Mouse (Mus musculus) mouse embryonic stem cell (cell line): ENCODE measurements around the gene Ttc34.

Experiments
- in situ Hi-C, 2 experiments: fragments of 300-500 bp; cut with MboI; formaldehyde crosslinking; loops; 1 replicate in 1 of 2; 3 replicates in 1 of 2; pipeline ENCODE4 v1.14.3; 2019 to 2020; ENCODE audit warnings: low sequenced_read_pairs in 2 of 2, low pct_unique_long_range_greater_than_20kb in 1 of 2, mixed read lengths in 1 of 2; ENCODE audit not compliant: unreplicated experiment in 1 of 2

Gene Ttc34

GRCm38 (mm10) chr4:154855721-154856479 lies 18.6 kb downstream of the Ttc34 start:
- in situ Hi-C loops, result no loop called here

GRCm38 (mm10) chr4:154856480-154856837 lies 19.2 kb downstream of the Ttc34 start:
- in situ Hi-C loops, result no loop called here

- in situ Hi-C loops, result no loop called here
These were observed 19.6 kb downstream of the Ttc34 start for GRCm38 (mm10) chr4:154856882-154857281.

GRCm38 (mm10) chr4:154857366-154858240 lies 20.3 kb downstream of the Ttc34 start:
- in situ Hi-C loops, result no loop called here

DNA sequence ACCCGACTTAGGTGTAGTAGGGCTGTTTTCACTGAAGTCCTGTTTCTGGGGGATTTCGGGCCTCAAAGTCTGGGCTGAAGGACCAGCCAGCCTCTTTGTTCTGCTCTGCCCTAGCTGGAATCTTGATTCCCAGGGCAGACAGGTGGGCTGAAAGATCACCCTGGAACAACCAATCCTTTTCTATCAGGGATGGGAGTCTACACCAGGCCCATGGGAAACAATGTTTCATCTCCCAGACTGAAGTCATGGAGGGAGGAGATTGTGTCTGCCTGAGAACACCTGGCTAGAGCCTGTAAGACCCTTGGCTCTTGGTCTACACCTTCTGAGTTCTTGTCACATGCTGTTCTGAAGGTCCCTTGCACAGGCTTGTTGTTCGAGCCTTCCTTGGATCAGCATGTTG lies 21.3 kb downstream of the Ttc34 start:
- in situ Hi-C loops, result no loop called here

GRCm38 (mm10) chr4:154861967-154862366 lies 24.7 kb downstream of the Ttc34 start:
- in situ Hi-C loops, result no loop called here

- in situ Hi-C loops, result no loop called here
These were observed 26.2 kb downstream of the Ttc34 start for GRCm38 (mm10) chr4:154863436-154863935.

DNA sequence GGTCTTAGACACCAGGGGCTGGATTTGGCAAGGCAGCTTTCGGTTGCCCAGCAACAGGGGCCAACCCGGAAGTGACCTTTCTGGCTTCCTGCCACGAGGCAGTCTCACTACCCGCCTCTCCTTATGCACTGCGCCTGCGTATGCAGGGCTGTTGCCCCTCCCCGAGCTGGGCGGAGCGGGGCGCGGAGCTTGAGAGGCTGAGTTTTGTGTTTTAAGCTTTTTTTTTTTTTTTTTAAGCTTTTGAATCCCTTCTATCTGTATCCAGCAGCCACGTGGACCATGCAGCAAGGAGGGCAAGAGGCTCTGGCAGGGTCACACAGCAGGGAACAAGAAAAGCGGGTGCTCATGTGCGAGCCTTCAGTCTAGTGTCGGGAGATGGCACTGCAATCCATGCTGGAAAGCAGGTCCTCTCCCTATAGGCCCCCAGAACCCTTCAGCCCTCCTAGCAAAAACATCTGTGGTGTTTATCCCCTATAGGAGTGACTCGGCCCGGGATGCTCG lies 27.1 kb downstream of the Ttc34 start:
- in situ Hi-C loops, result no loop called here

GRCm38 (mm10) chr4:154864961-154865760 lies 27.9 kb downstream of the Ttc34 start:
- in situ Hi-C loops, result no loop called here

GRCm38 (mm10) chr4:154866391-154866790 lies 29.1 kb downstream of the Ttc34 start:
- in situ Hi-C loops, result no loop called here

DNA sequence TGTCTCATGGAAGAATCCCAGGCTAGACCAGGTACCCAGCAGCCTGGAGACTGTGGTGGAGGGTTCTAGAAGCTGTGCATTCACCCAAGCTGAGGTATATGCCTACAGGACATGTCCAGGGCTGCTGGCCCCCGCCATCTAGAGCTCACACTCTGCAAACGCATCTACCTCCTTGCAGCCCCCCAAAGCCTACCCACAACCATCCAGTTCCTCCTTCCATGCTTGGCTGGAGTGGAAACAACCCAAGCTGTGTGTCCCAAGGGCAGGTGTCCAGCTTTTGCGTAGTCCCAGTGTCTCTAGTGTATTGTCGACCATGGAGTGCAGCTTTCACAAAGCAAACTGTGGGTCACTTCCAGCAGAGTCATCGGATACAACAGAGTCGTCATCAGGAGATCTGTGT lies 30.0 kb downstream of the Ttc34 start:
- in situ Hi-C loops, result no loop called here

DNA sequence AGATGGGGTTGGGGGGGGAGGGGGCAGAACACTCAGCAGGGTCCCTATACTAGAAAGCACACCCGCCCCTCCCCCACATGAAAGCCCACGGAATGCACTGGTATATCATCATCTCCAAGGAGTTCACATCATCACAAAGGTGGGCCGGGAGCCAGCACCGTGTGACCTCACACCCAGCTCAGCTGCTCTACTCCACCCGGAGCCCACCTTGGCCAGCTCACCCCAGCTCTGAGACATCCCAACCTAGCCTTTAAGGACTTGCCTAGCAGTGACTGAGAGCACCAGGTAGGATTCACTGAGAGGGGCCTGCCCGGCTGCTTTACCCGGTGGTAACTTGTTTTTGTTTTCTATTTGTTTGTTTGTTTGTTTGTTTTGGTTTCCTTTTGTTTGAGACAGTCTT lies 32.2 kb downstream of the Ttc34 start, which contains the start of gene Mmel1:
Gene Mmel1, plus strand, starts transcription at position 146 of the 400 bp plus-strand sequence.
- in situ Hi-C loops, result no loop called here

GRCm38 (mm10) chr4:154870721-154871120 lies 33.5 kb downstream of the Ttc34 start:
- in situ Hi-C loops, result no loop called here

- in situ Hi-C loops, result no loop called here
These were observed 34.5 kb downstream of the Ttc34 start for GRCm38 (mm10) chr4:154871757-154872251.

DNA sequence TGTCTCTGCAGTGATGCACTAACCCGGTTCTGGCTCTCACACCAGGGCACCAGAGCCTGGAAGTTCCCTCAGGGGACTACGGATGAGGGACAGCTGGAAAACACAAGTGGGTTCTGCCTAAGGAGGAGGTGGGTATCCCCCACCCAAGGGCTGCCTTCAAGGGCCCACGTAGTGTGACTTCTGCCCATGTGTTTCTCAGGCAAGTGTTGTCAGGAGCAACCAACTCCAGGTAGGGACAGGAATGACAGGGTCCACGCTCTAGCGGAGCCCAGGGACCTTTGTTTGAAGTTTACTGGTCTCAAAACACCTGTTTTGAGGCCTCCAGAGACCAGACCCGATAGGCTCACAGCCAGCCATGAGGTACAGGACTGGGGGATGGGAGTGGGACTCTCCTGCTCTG lies 35.9 kb downstream of the Ttc34 start:
- in situ Hi-C loops, result no loop called here

DNA sequence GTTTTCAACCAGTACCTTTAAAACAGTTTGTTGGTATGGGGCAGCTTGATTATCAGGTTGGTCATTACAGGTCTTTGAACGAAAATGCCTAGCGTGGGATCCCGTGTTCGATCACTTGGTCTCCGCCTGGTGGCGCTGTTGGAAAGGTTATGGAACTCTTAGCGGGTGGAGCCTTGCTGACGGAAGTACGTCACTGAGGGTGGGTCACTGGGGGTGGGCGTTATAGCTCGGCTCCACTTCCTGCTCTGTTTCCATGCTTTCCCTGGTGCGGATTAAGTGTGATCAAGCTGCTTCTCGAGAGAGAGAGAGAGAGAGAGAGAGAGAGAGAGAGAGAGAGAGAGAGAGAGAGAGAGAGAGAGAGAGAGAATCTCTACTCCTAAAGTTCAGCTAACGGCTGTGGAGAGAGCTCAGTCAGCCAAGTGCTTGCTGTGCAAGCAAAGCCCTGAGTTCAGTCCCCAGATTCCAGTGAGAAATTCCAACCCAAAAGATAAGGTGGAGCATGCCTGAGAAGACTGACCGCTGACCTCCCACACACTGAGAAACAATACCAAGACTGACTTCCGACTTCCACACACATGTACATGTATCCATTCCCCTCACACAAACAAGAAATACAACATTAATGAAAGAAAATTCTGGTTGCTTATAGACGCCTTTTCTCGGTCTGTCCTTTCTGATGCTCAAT lies 40.7 kb downstream of the Ttc34 start:
- in situ Hi-C loops, result loop anchor here in 1 of 2 experiments (25.0 kb wide), 1 partner anchor 359 kb away; the partner anchor contains the start of gene Faap20

GRCm38 (mm10) chr4:154880730-154881129 lies 43.5 kb downstream of the Ttc34 start:
- in situ Hi-C loops, result loop anchor here (10.0 to 25.0 kb wide), 3 partner anchors 184 to 374 kb away; partner anchors contain the start of genes Faap20 (in 1 of the 2) and Pex10 (in 1 of the 2)
